Mouse (Mus musculus) hindbrain, embryonic 15.5 days (tissue): ENCODE data around the gene Klc1. TPM values are rescaled to one million over a fixed set of nuclear protein-coding genes. Genes with fewer than 3 reads are reported as not detected.

Source experiments
- ATAC-seq: fragments of 200-750 bp; cut with Nextera tagmentation; 2 replicates; pipeline ENCODE4 v1.8.0; 2017; ENCODE audit warnings: low read depth, moderate number of reproducible peaks, moderate TSS enrichment; ENCODE audit not compliant: low FRiP score
- H3K27ac ChIP-seq: fragments of 300-500 bp; sonication (generic); replicated peaks from 2 replicates; pipeline ENCODE4 v1.5.1; 2015; ENCODE audit warnings: mild to moderate bottlenecking, inconsistent platforms
- H3K27me3 ChIP-seq: fragments of 300-500 bp; sonication (generic); 2 replicates; pipeline ENCODE4 v1.6.1; 2015; ENCODE audit warnings: control low read depth, inconsistent platforms
- H3K36me3 ChIP-seq: fragments of 300-500 bp; sonication (generic); 2 replicates; pipeline ENCODE4 v1.6.1; 2015; ENCODE audit warnings: control low read depth, inconsistent platforms
- H3K4me1 ChIP-seq: fragments of 300-500 bp; sonication (generic); replicated peaks from 2 replicates; pipeline ENCODE4 v1.6.1; 2015; ENCODE audit warnings: control low read depth, inconsistent platforms
- H3K4me2 ChIP-seq: fragments of 300-500 bp; sonication (generic); 2 replicates; pipeline ENCODE4 v1.6.1; 2015; ENCODE audit warnings: moderate library complexity, mild to moderate bottlenecking, inconsistent platforms
- H3K4me3 ChIP-seq: fragments of 300-500 bp; sonication (generic); 2 replicates; pipeline ENCODE4 v1.5.1; 2015; ENCODE audit warnings: mild to moderate bottlenecking, inconsistent platforms
- H3K9ac ChIP-seq: fragments of 300-500 bp; sonication (generic); 2 replicates; pipeline ENCODE4 v1.6.1; 2015; ENCODE audit warnings: inconsistent platforms
- H3K9me3 ChIP-seq: fragments of 300-500 bp; sonication (generic); 2 replicates; pipeline ENCODE4 v1.6.1; 2016; ENCODE audit warnings: control low read depth, inconsistent platforms
- WGBS: fragments of 180-500 bp; shearing (Covaris S2); methylation state at CpG from one replicate; pipeline ENCODE4 v1.1.7; 2015; 5-methylcytosine and 5-hydroxymethylcytosine counted together
- polyA plus RNA-seq: library from polyadenylated mRNA; unstranded; fragments of >200 nt; fragmentation: Nextera tagmentation; extraction: Ambion mirVana; gene quantifications from 2 replicates; pipeline ENCODE4 v1.2.1, GENCODE M21; 2015

Klc1 gene
- polyA plus RNA-seq, 1 experiment from 2014 or later: 629 TPM

DNA sequence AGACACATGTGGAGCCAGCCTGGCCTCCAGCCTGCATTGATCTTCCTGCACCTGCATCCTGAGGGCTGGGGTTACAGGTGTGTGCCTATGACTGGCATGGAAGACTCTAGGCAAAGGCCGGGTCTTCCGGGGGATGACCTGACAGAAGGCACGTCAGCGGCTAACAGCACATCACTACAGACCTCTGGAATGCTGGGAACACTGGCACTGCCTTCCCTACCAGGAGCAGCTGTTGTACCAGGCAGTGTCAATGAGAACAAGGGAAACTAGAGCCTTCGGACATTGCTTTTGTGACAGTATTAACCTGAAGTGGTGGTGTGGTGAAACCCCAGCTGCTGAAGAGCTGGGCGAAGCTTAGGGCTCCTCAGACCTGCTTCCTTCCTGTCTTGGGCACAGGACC lies 50.1 kb downstream of the Klc1 start:
- Histone ChIP-seq H3K27ac (no peak overlapping the region), H3K4me1 (peaks cover 24% of the 10 kb centered on the region), H3K9ac (no peak overlapping the region)

DNA sequence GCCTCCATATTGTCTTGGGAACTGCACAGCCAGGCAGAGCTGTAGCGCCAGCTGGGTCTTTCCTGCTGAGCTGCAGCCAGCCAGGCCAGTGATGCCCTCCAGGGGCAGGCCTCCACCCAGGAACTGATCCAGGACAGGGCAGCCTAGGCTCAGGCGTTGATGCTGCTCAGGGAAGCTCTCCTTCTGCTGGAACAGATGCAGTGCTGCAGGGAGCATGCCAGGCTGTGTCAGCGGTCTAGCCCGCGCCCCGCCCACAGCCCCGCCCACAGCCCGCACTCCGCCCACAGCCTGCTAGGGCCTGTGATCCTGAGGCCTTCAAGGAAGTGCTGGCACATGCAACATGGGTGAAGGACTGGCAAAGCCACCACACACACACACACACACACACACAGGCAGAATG lies 51.1 kb downstream of the Klc1 start:
- Histone ChIP-seq H3K4me1 (peaks cover 29% of the 10 kb centered on the region), H3K4me2 (peak overlapping the region; percentile 31), H3K27me3 (no peaks in the 10 kb centered on the region), H3K27ac (peak overlapping the region; percentile 47), H3K36me3 (peaks cover 9% of the 10 kb centered on the region), H3K9me3 (no peaks in the 10 kb centered on the region), H3K9ac (0 out of 2 replicates have a peak overlapping the region, but pooled peaks have one; percentile 1), H3K4me3 (no peak overlapping the region)
- ATAC-seq: 0 out of 2 replicates have a peak, but pooled peaks have one; percentile 5
- 2% methylated on average over 9 of the region's 9 CpGs for WGBS

More for the DNA sequence above, 50.1 kb downstream of the Klc1 start:
- no peak for ATAC-seq
- H3K4me2 ChIP-seq: no peak overlapping the region
- no peaks in the 10 kb centered on the region for H3K27me3 ChIP-seq
- WGBS: 93% methylated on average over 6 of the region's 6 CpGs
- no peak overlapping the region for H3K4me3 ChIP-seq
- peaks cover 9% of the 10 kb centered on the region for H3K36me3 ChIP-seq
- H3K9me3 ChIP-seq: no peaks in the 10 kb centered on the region

DNA sequence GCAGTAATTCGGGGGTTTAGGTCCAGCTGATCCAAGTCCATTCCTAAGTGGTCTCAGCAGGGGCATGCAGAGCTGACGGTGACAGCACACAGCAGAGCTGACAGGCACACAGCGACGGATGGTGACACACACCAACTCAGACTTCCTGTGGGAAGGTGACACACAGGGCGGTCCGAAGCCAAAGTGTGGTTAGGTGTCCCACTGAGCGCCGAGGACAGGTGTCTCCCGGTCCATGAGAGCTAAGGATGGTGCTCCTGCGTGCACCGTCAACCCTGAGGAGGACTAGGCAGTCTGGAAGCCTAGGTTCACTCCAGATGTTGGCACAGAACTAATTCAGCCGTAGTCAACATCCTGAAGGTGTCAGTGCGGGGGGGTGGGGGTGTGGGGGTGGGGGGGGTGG lies 53.4 kb downstream of the Klc1 start:
- H3K36me3 ChIP-seq: 0 out of 2 replicates have a peak, but pooled peaks cover 6% of the 10 kb centered on the region
- H3K9ac ChIP-seq: no peak overlapping the region
- no peak overlapping the region for H3K4me3 ChIP-seq
- H3K4me2 ChIP-seq: no peak overlapping the region
- H3K27ac ChIP-seq: no peak overlapping the region
- WGBS: 89% methylated on average over 13 of the region's 13 CpGs
- no peaks in the 10 kb centered on the region for H3K9me3 ChIP-seq
- no peaks in the 10 kb centered on the region for H3K27me3 ChIP-seq
- peaks cover 52% of the 10 kb centered on the region for H3K4me1 ChIP-seq
- ATAC-seq: no peak

DNA sequence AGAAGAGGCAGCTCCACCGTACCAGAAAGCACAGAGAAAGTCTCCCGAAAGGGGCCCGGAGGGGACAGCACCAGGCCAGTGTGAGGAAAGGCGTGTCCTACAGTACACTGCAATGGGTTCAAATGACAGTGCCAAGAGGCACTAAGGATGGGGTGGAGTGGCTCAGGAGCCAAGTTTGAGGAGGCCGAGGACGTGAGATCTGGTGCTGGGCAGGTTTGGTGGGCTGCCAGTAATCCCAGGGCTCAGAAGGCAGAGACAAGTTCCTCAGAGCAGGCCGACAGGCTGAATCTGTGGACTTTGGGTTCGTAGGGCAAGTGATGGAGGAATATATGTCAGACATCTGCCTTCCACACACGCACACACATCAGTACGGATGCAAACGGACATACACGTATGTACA lies 54.0 kb downstream of the Klc1 start:
- Histone ChIP-seq H3K4me3 (no peak overlapping the region), H3K9ac (no peak overlapping the region)

DNA sequence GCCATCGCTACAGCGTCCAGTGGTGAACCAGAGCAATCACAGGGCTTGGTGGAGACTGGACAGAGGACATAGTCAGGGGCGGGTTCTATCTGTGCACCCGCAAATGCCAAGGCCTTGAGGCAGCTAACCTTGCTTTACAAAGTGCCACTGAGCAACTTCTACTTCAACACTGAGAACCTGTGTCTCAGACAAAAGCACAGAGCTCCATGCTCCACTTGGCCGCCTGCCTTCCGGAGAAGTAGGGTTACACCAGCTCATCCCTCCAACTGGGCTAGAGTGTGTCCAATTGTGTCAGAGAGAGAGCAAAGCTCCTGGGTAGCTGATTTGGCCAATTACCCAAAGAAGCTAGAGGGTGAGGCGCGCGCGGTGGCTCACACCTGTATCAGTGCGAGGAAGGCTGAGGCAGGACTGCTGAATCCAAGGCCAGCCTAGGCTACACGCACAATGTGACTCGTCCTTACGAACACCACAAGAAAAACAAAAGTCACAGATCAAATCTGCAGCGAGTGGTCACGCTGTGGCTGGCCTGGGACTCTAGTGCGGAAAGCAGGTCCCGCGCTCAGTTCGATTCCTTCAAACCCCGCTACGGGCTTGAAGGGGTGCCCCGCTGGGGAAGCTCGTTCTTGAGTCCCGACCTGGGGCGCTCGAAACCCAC lies 54.6 kb downstream of the Klc1 start:
- WGBS: 6% methylated on average over 27 of the region's 27 CpGs
- Histone ChIP-seq H3K27ac (0 out of 2 replicates have a peak overlapping the region, but pooled peaks have one; percentile 9), H3K4me1 (peaks cover 53% of the 10 kb centered on the region), H3K9me3 (no peaks in the 10 kb centered on the region), H3K4me3 (peak overlapping the region; percentile 92), H3K9ac (peak overlapping the region; percentile 25), H3K27me3 (no peaks in the 10 kb centered on the region), H3K36me3 (0 out of 2 replicates have a peak, but pooled peaks cover 2% of the 10 kb centered on the region), H3K4me2 (peak overlapping the region; percentile 76)
- no peak for ATAC-seq

More for the DNA sequence above, 54.0 kb downstream of the Klc1 start:
- no peak for ATAC-seq
- Histone ChIP-seq H3K36me3 (0 out of 2 replicates have a peak, but pooled peaks cover 6% of the 10 kb centered on the region), H3K4me1 (peaks cover 53% of the 10 kb centered on the region), H3K27me3 (no peaks in the 10 kb centered on the region), H3K4me2 (peak overlapping the region; percentile 76), H3K9me3 (no peaks in the 10 kb centered on the region), H3K27ac (no peak overlapping the region)
- 68% methylated on average over 12 of the region's 12 CpGs for WGBS

DNA sequence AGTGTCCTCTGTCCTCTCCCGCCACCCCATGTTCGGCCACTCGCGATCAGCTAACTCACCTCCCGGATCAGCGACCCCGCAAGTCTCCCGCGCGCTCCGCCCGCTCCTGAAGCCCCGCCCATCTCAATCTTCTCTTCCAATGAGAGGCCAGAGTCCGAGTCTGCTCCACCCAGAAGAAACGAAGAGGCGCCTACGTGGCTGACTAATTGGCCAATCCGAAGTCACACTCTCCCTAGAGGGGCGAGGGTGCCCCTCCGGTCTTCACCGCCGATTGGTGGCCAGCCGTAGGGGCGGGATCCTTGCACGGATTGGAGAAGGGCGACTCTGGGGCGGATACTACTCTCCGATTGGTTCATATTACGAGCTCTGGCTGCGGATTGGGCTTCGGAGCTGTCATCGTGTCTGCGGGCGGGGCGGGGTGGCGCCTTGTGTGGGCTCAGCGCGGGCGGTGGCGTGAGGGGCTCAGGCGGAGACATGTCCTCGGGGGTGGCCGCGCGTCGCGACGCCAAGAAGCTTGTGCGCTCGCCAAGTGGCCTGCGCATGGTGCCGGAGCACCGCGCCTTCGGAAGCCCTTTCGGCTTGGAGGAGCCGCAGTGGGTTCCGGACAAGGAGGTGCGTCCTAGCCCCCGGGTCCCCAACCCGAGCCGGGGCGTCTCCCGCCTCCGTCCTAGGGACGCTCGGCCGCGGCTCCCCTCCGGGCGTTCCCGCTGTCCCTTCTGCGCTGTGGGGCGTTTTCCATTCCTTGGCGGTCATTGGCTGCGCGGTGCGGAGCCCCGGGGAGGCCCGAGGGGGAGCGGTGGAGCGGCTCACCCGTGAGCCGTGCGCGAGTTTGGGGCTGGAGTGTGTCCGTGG lies 55.3 kb downstream of the Klc1 start, which contains the start of the genes Xrcc3 and Zfyve21:
TSS of gene Xrcc3 (minus strand) at position 108 of the 852 bp plus-strand sequence.
TSS of gene Zfyve21 (plus strand) at position 405 of the 852 bp plus-strand sequence.
- H3K4me1 ChIP-seq: peaks cover 53% of the 10 kb centered on the region
- under 1% methylated on average over 85 of the region's 87 CpGs for WGBS
- peak within 1 kb of the TSS; percentile 92 for H3K4me3 ChIP-seq
- H3K27me3 ChIP-seq: no peaks in the 10 kb centered on the region
- H3K9ac ChIP-seq: peak within 1 kb of the TSS; percentile 67
- peak within 1 kb of the TSS; percentile 86 for H3K27ac ChIP-seq
- no peaks in the 10 kb centered on the region for H3K9me3 ChIP-seq
- peak within 1 kb of the TSS; percentile 97 for H3K4me2 ChIP-seq
- ATAC-seq: peak; percentile 100
- H3K36me3 ChIP-seq: no peaks in the 10 kb centered on the region

DNA sequence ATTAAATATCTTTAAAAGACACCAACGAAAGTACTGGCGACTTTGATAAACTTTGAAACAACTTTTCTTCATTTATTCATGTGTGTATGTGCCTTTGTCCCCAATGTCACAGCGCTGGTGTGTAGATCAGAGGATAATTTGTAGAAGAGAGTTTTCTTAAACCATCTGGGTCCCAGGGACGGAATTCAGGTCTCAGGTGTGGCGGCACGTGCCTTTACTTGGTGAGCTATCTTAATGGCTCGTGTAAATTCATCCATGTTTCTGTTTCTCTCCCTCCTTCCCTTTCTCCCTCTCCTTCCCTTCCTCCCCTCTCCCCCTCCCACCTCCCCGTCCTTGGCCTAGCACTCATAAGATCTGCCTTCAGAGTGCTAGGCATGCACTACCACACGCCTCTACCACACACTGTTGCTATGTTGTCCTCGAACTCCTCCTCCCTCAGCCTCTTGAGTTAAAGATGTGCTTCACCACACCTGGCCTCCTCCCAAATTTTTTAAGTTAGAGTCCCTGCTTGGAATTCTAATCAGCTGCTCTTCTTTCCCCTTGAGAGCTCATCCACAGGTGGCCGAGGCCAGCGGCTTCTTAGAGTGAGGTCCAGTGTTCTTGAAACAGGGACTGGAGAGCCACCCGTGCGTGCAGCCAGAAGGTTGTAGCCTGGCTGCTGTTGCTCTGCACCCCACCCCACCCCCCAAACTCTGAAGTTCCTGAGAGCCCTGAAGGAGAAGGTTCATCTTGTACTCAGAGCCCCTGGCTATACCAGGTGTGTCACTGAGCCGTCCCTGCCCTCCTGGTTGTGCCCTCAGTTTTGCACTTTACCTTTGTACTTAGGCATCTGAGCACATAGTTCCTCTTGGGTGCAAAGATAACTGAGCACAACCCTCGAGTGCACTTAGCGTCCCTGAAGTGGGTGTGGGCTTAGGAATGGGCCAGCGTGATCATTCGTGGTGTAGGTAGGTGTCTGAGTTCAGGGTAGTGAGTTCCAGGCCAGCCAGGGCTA lies 56.4 kb downstream of the Klc1 start:
- H3K27ac ChIP-seq: peak overlapping the region; percentile 86; the same call in 1 of the 2 replicates
- H3K9ac ChIP-seq: peak overlapping the region; percentile 67; the same call in 1 of the 2 replicates
- H3K4me1 ChIP-seq: peaks cover 47% of the 10 kb centered on the region
- ATAC-seq: no peak
- peak overlapping the region; percentile 97 for H3K4me2 ChIP-seq
- 26% methylated on average over 19 of the region's 19 CpGs for WGBS
- H3K4me3 ChIP-seq: peak overlapping the region; percentile 92
- no peaks in the 10 kb centered on the region for H3K9me3 ChIP-seq
- H3K36me3 ChIP-seq: no peaks in the 10 kb centered on the region
- no peaks in the 10 kb centered on the region for H3K27me3 ChIP-seq

DNA sequence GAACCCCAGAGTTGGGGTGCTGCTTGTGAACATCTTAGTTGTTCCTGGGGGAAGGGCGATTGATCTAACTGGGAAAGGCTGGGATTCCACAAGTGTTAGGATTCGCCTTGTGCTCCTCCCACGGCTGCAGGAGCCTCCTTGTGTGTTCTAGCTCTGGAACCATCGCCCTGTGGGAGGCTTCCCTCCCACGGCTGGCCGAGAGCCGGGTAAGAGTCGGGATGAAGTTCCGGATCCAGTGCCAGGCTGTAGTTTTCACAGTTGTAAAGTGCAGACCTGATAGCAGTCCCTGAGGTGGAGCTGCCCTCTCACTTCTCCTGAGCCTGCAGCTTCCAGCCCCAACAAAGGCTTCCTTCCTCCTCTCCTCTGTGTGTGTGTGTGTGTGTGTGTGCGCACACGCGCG lies 57.9 kb downstream of the Klc1 start:
- WGBS: 55% methylated on average over 13 of the region's 13 CpGs
- ATAC-seq: no peak
- peaks cover 44% of the 10 kb centered on the region for H3K4me1 ChIP-seq
- H3K9ac ChIP-seq: no peak overlapping the region
- no peaks in the 10 kb centered on the region for H3K27me3 ChIP-seq
- peak overlapping the region; percentile 21 for H3K4me2 ChIP-seq
- H3K36me3 ChIP-seq: no peaks in the 10 kb centered on the region
- H3K9me3 ChIP-seq: no peaks in the 10 kb centered on the region
- H3K4me3 ChIP-seq: no peak overlapping the region; the same call in 1 of the 2 replicates
- H3K27ac ChIP-seq: 0 out of 2 replicates have a peak overlapping the region, but pooled peaks have one; percentile 2

DNA sequence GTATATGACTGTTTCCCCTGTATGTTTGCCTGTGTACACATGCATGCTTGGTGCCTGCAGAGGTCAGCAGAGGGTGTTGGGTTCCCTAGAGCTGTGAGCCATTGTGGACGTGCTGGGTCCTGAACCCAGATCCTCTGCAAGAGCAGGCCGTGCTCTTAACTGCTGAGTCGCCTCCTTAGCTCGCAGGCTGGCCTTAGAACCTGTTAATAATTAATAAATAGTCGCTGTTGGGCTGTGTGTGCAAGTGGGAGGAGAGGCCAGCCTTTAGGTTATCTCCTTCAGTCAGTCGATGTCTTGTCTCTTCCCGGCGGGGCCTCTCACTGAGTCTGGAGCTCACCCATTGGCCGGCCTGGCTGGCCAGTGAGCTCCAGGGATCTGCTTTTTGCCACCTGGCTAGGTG lies 58.3 kb downstream of the Klc1 start:
- Histone ChIP-seq H3K4me3 (no peak overlapping the region), H3K4me1 (peaks cover 44% of the 10 kb centered on the region), H3K9ac (no peak overlapping the region), H3K27ac (no peak overlapping the region), H3K9me3 (no peaks in the 10 kb centered on the region), H3K27me3 (no peaks in the 10 kb centered on the region), H3K36me3 (no peaks in the 10 kb centered on the region), H3K4me2 (peak overlapping the region; percentile 21; the same call in 1 of the 2 replicates)
- ATAC-seq: no peak
- WGBS: 53% methylated on average over 9 of the region's 9 CpGs

DNA sequence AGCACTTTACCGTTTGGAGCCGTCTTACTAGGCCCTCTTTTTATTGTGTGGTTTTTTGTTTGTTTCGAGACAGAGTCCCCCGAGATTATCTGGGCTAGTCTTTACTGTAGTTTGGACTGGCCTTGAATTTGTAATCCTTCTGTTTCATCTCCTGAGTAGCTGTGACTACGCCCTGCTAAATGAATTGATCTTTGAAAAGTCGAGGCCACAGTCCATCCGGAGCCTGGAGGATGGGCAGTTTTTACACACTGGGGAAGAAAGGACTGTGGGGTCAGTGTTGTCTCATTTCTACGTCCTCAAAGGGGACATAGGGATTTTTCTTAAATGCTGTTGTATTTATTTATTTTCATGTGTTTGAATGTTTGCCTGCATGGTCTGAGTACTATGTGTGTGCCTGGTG lies 59.3 kb downstream of the Klc1 start:
- Histone ChIP-seq H3K27me3 (no peaks in the 10 kb centered on the region), H3K4me3 (no peak overlapping the region), H3K4me1 (peaks cover 39% of the 10 kb centered on the region), H3K9ac (no peak overlapping the region), H3K27ac (no peak overlapping the region), H3K9me3 (no peaks in the 10 kb centered on the region), H3K36me3 (no peaks in the 10 kb centered on the region), H3K4me2 (no peak overlapping the region)
- WGBS: 88% methylated on average over 8 of the region's 8 CpGs
- no peak for ATAC-seq

DNA sequence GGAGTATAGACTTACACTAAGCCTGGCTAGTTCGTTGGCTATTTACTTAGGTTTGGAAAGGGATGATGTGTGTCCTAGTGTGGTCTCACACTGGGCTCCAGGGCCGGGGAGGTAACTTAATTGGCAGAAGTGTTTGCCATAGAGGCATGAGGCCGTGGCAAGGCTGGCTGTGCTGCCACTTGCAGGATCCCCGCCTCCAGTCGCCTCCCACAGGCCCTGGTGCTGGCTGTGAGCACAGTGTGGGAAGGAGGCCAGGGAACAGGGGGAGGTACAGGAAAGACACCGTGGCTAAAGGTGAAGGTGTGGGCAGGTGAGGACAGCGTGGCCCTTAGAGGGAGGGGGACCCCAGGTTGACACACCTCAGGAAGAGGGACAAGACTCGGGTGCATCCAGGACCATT lies 61.3 kb downstream of the Klc1 start:
- Histone ChIP-seq H3K9ac (no peak overlapping the region), H3K4me1 (peaks cover 26% of the 10 kb centered on the region), H3K4me2 (no peak overlapping the region), H3K27me3 (no peaks in the 10 kb centered on the region), H3K9me3 (no peaks in the 10 kb centered on the region), H3K36me3 (peaks cover 4% of the 10 kb centered on the region), H3K4me3 (no peak overlapping the region), H3K27ac (no peak overlapping the region)
- 73% methylated on average over 8 of the region's 8 CpGs for WGBS
- ATAC-seq: no peak
